Mouse (Mus musculus): ENCODE results near the gene Spsb1. TPM values are rescaled to one million over a fixed set of nuclear protein-coding genes. Genes with fewer than 3 reads are reported as not detected.

The Spsb1 gene
- polyA plus RNA-seq, 1 experiment from 2014 or later: 5.8 TPM

DNA sequence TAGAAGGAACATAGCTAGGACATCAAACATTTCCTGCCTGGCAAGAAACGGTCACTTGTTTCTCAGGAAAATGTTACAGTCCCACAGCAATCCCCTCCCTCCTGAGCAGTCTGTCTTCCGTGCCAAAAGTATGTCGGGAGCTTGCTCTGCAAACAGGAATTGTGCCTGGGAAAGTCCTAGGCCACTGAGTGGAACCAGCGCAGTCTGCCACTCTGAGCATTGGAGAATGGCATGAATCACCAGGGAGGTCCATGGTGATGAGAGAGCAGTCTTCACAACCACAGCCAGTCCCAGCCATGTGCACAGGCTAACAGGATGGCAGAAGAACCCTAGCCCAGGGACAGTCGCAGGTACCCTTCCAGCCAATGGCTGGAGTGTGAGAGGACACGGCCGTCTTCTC, 41.6 kb upstream of the Spsb1 start:
- H3K9me3 ChIP-seq (ENCODE audit: control insufficient read depth, low read length): no peaks in the 10 kb centered on the region
- no peak overlapping the region for H3K4me2 ChIP-seq (ENCODE audit: low read length)
- H3K4me3 ChIP-seq (replicated peaks; ENCODE audit: low read length): no peak overlapping the region
- H3K27me3 ChIP-seq (replicated peaks; ENCODE audit: control insufficient read depth, insufficient read depth, low read length): no peaks in the 10 kb centered on the region
- WGBS: 79% methylated on average over 7 of the region's 7 CpGs
- H3K27ac ChIP-seq (ENCODE audit: low read length): no peak overlapping the region
- 0 out of 2 replicates have a peak, but pooled peaks cover 3% of the 10 kb centered on the region for H3K4me1 ChIP-seq (replicated peaks; ENCODE audit: control insufficient read depth, insufficient read depth, low read length)
- no peaks in the 10 kb centered on the region for H3K36me3 ChIP-seq (ENCODE audit: control insufficient read depth, insufficient read depth)
- ATAC-seq: no peak
- H3K9ac ChIP-seq (replicated peaks; ENCODE audit: low read depth, low read length): no peak overlapping the region

DNA sequence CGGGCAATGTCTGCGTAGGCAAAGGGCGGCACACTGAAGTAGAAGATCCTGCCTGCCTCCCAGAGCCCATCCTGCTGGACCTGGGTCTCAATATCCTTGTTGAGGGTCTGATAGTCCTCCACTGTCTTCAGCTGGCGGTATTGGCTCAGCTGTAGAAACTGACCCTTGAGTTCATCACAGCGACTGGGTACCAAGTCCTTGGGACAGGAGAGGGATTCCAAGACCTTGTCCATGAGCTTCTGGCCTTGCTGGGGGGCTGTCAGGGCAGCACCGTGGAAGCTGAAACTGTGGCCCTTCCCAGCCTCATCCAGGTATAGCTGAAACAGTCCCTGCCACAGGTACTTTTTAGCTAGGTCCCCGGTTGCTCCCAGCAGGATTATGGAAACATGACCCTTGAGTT, 41.1 kb upstream of the Spsb1 start:
- Histone ChIP-seq H3K4me2 (ENCODE audit: low read length) (no peak overlapping the region), H3K9me3 (ENCODE audit: control insufficient read depth, low read length) (no peaks in the 10 kb centered on the region), H3K27ac (ENCODE audit: low read length) (no peak overlapping the region), H3K36me3 (ENCODE audit: control insufficient read depth, insufficient read depth) (no peaks in the 10 kb centered on the region), H3K27me3 (replicated peaks; ENCODE audit: control insufficient read depth, insufficient read depth, low read length) (no peaks in the 10 kb centered on the region), H3K9ac (replicated peaks; ENCODE audit: low read depth, low read length) (no peak overlapping the region), H3K4me3 (replicated peaks; ENCODE audit: low read length) (no peak overlapping the region), H3K4me1 (replicated peaks; ENCODE audit: control insufficient read depth, insufficient read depth, low read length) (peaks cover 7% of the 10 kb centered on the region)
- 90% methylated on average over 7 of the region's 7 CpGs for WGBS
- no peak for ATAC-seq

DNA sequence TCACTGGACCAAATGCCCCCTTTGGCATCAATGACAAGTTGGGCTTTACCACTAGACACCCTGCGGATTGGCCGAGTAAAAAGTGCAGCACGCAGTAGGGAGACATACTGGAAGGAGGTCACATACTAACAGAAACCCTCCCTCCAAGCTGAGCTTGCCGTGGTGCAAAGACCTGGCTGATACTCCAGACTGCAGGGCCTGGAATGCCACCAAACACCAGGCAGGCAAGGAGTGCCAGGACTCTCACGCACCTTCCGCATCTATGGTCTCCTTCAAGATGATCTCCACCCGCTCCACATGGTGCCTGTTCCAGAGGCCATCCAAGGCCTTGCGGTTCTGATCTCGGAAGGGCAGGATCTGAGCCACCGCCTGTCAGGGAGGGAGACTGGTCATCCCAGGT, 39.4 kb upstream of the Spsb1 start:
- H3K36me3 ChIP-seq (ENCODE audit: control insufficient read depth, insufficient read depth): no peaks in the 10 kb centered on the region

DNA sequence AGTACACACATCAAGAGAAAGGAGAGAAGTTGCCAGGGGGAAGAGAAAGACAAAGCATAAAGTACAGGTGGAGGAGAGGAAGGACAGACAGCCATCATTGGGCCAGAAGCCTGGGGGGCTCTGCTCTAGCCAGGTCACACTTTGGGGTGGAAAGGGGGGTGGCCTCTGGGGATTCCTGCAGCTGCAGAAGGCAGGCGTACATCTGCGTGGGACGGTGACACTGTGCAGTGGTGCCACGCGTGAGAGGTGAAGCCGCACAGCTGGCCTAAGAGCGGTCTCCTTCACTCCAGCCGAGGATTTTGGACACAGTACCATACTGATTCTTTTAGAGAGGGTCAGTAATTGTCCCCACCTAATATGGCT, 37.8 kb upstream of the Spsb1 start:
- 93% methylated on average over 8 of the region's 8 CpGs for WGBS
- no peaks in the 10 kb centered on the region for H3K9me3 ChIP-seq (ENCODE audit: control insufficient read depth, low read length)
- H3K4me1 ChIP-seq (replicated peaks; ENCODE audit: control insufficient read depth, insufficient read depth, low read length): peaks cover 33% of the 10 kb centered on the region
- no peak overlapping the region for H3K27ac ChIP-seq (ENCODE audit: low read length)
- H3K27me3 ChIP-seq (replicated peaks; ENCODE audit: control insufficient read depth, insufficient read depth, low read length): no peaks in the 10 kb centered on the region
- ATAC-seq: no peak
- H3K36me3 ChIP-seq (ENCODE audit: control insufficient read depth, insufficient read depth): no peaks in the 10 kb centered on the region
- H3K9ac ChIP-seq (replicated peaks; ENCODE audit: low read depth, low read length): no peak overlapping the region
- H3K4me2 ChIP-seq (ENCODE audit: low read length): no peak overlapping the region
- no peak overlapping the region for H3K4me3 ChIP-seq (replicated peaks; ENCODE audit: low read length)

More for the DNA sequence above, 39.4 kb upstream of the Spsb1 start:
- no peak for ATAC-seq
- H3K9ac ChIP-seq (replicated peaks; ENCODE audit: low read depth, low read length): no peak overlapping the region
- H3K4me1 ChIP-seq (replicated peaks; ENCODE audit: control insufficient read depth, insufficient read depth, low read length): peaks cover 22% of the 10 kb centered on the region
- WGBS: 85% methylated on average over 10 of the region's 10 CpGs
- no peak overlapping the region for H3K27ac ChIP-seq (ENCODE audit: low read length)
- no peak overlapping the region for H3K4me3 ChIP-seq (replicated peaks; ENCODE audit: low read length)
- H3K27me3 ChIP-seq (replicated peaks; ENCODE audit: control insufficient read depth, insufficient read depth, low read length): no peaks in the 10 kb centered on the region
- H3K9me3 ChIP-seq (ENCODE audit: control insufficient read depth, low read length): no peaks in the 10 kb centered on the region
- H3K4me2 ChIP-seq (ENCODE audit: low read length): no peak overlapping the region

DNA sequence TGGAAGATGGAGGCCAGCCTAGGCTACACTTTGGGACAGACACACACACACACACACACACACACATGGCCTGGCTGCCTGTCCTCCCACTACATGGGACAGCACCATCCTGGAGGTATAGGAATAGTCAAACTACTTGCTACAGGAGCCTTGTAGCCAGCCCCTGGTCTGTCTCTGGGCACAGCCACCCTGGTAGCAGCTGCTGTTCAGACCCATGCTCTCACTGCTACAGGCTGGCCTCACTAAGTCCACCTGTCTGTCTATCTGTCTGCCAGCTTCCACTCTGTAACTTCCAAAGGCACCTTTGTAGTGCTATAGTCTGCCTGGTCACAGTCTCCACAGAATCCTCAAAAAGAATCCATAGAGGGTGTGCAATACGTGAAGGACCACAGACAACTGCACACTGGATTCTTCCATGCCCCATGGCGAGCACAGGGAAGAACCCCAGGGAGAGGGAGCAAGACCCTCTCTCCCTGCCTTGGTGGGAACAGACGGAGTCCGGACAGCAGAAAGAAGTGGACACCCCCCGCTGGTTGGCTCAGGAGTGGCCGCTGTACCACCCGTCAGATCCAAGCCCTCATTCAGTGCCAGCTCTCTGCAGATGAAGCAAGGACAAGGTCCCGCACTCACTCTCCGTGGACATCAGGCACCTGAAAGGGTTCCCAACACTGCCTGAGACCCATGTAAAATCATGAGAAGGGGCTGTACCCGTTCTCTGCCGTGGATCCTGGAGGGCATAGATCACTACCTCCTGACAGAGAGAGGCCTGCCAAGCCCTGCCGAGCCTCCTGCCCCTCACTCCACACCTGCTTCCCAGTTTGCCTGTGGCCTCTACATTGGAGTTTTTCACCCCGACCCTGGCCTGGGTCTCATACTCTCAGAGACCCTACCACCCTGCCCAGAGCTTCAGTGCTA, 37.2 kb upstream of the Spsb1 start:
- Histone ChIP-seq H3K27ac (ENCODE audit: low read length) (no peak overlapping the region), H3K36me3 (ENCODE audit: control insufficient read depth, insufficient read depth) (no peaks in the 10 kb centered on the region), H3K27me3 (replicated peaks; ENCODE audit: control insufficient read depth, insufficient read depth, low read length) (no peaks in the 10 kb centered on the region), H3K4me1 (replicated peaks; ENCODE audit: control insufficient read depth, insufficient read depth, low read length) (peaks cover 33% of the 10 kb centered on the region), H3K9me3 (ENCODE audit: control insufficient read depth, low read length) (no peaks in the 10 kb centered on the region), H3K9ac (replicated peaks; ENCODE audit: low read depth, low read length) (no peak overlapping the region), H3K4me2 (ENCODE audit: low read length) (no peak overlapping the region), H3K4me3 (replicated peaks; ENCODE audit: low read length) (no peak overlapping the region)
- WGBS: 77% methylated on average over 13 of the region's 13 CpGs
- no peak for ATAC-seq

DNA sequence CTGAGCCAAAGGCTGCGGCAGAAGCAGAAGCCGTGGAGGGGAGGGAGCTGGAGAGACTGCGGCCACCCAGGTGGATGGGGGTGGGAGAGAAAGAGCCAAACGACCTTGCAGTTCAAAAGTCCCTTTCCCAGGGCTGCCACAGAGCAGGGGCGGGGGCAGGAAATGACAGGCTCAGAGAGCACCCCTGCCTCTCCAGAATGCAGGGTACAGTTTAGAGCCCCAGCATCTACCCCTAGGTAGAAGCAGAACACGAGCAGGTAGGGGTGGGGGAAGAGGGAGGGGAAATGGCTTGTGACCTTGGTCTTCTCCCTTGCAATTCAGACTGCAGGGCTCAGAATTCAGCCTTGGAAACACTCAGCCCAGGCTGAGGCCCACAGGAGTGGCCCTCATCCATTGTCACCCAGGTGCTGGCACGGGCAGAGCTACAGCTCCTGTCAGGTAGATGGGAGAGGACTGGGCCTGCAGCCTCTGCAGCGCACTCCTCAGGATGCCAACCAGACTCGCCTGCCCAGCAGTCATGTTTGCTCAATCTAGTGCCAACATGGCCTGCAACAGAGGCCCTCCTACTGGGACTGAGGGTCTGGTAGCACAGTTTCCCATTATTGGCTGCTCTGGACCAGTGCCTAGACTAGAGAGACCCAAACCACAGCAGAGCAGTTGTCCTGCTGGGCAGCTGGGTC, 36.3 kb upstream of the Spsb1 start:
- no peak overlapping the region for H3K4me2 ChIP-seq (ENCODE audit: low read length)
- no peak overlapping the region for H3K9ac ChIP-seq (replicated peaks; ENCODE audit: low read depth, low read length)
- H3K9me3 ChIP-seq (ENCODE audit: control insufficient read depth, low read length): no peaks in the 10 kb centered on the region
- H3K27ac ChIP-seq (ENCODE audit: low read length): no peak overlapping the region
- H3K27me3 ChIP-seq (replicated peaks; ENCODE audit: control insufficient read depth, insufficient read depth, low read length): no peaks in the 10 kb centered on the region
- 33% methylated on average over 9 of the region's 9 CpGs for WGBS
- H3K4me3 ChIP-seq (replicated peaks; ENCODE audit: low read length): no peak overlapping the region
- no peaks in the 10 kb centered on the region for H3K36me3 ChIP-seq (ENCODE audit: control insufficient read depth, insufficient read depth)
- H3K4me1 ChIP-seq (replicated peaks; ENCODE audit: control insufficient read depth, insufficient read depth, low read length): peaks cover 33% of the 10 kb centered on the region
- no peak for ATAC-seq

DNA sequence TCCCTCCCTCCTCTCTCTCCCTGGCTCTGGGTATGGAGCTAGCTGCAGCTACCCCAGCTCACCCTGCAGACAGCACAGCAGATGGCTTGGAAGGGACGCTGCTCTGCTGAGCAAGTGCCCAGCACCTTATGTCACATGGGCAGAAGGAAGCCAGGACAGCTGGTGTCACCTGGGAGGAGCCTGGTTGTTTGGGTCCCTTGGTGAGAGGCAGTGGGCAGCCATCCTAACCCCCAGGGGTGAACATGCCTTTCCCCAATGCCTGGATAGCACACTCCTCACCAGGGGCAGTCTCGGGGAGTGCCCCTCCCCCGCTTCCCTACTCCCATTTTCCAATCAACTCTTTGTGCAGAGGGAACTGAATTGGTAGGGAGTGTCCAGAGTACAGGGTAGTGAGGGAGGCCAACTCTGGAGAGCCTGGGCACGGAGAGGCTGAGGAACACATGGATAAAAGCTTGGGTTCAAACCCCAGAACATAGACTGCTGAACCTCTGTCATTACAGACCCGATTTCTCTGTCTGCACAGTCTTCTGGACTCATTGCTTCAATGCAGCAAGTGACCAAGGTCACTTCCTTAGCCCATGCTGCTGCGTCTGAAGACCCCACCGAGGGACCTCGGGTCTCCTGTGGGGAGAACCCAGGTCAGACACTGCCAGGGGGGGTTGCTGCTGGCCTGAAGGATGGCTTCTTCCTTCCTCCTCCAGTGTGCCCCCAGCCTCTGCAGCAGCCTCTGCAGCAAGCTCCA, 35.5 kb upstream of the Spsb1 start:
- no peak overlapping the region for H3K4me2 ChIP-seq (ENCODE audit: low read length)
- no peaks in the 10 kb centered on the region for H3K27me3 ChIP-seq (replicated peaks; ENCODE audit: control insufficient read depth, insufficient read depth, low read length)
- no peaks in the 10 kb centered on the region for H3K36me3 ChIP-seq (ENCODE audit: control insufficient read depth, insufficient read depth)
- peak overlapping the region; percentile 48; the same call in 1 of the 2 replicates for H3K27ac ChIP-seq (ENCODE audit: low read length)
- H3K9ac ChIP-seq (replicated peaks; ENCODE audit: low read depth, low read length): 0 out of 2 replicates have a peak overlapping the region, but pooled peaks have one; percentile 13
- 13% methylated on average over 8 of the region's 8 CpGs for WGBS
- peaks cover 33% of the 10 kb centered on the region for H3K4me1 ChIP-seq (replicated peaks; ENCODE audit: control insufficient read depth, insufficient read depth, low read length)
- no peaks in the 10 kb centered on the region for H3K9me3 ChIP-seq (ENCODE audit: control insufficient read depth, low read length)
- no peak overlapping the region for H3K4me3 ChIP-seq (replicated peaks; ENCODE audit: low read length)
- peak; percentile 81 for ATAC-seq

DNA sequence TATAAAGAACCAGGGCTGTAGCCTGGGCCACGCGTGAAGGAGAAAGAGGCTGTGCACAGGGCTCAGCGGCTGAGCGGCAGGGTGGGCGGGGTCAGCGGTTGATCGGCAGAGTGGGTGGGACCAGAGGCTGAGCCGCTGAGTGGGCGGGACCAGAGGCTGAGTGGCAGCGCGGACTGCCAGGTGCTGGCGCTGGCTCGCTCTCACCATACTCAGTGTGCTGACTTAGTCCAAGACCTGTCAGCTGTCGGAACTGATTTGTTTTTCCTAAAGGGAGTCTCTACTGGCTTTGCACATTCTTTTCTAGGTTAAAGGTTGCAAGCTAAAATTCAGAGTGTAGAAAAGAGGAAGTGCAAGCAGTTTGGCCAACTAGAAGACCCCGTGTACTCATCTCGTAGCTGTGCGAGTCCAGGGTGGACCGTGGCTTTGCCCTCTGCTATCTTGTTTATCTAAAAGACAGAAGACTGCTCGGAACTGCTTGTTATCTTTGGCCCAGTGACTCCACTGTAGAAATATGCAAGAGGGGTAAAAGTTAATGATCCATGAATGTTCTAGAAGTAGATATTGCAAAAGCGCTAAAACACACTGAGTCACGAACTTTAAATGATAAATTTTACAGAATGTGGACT, 34.2 kb upstream of the Spsb1 start:
- 8% methylated on average over 21 of the region's 21 CpGs for WGBS
- ATAC-seq: peak; percentile 94

More for the DNA sequence above, 34.2 kb upstream of the Spsb1 start:
- H3K4me3 ChIP-seq (replicated peaks; ENCODE audit: low read length): peak overlapping the region; percentile 34
- H3K4me2 ChIP-seq (ENCODE audit: low read length): peak overlapping the region; percentile 54
- no peaks in the 10 kb centered on the region for H3K9me3 ChIP-seq (ENCODE audit: control insufficient read depth, low read length)
- H3K9ac ChIP-seq (replicated peaks; ENCODE audit: low read depth, low read length): peak overlapping the region; percentile 53; the same call in 1 of the 2 replicates
- H3K27me3 ChIP-seq (replicated peaks; ENCODE audit: control insufficient read depth, insufficient read depth, low read length): no peaks in the 10 kb centered on the region
- peak overlapping the region; percentile 51; the same call in 1 of the 2 replicates for H3K27ac ChIP-seq (ENCODE audit: low read length)
- H3K36me3 ChIP-seq (ENCODE audit: control insufficient read depth, insufficient read depth): no peaks in the 10 kb centered on the region
- peaks cover 33% of the 10 kb centered on the region for H3K4me1 ChIP-seq (replicated peaks; ENCODE audit: control insufficient read depth, insufficient read depth, low read length)
